Mouse (Mus musculus) hindbrain, postnatal 0 days (tissue): Measurements from ENCODE around the gene Prok1. TPM values are rescaled to one million over a fixed set of nuclear protein-coding genes. Genes with fewer than 3 reads are reported as not detected.

Experiments
- ATAC-seq: fragments of 200-750 bp; cut with Nextera tagmentation; 2 replicates; pipeline ENCODE4 v1.8.0; 2017; ENCODE audit warnings: mild to moderate bottlenecking, moderate TSS enrichment, moderate library complexity
- DNase-seq: peaks from one replicate; pipeline ENCODE4 v3.0.0-alpha.2; 2015; ENCODE audit warnings: low spot score
- H3K27ac ChIP-seq: fragments of 300-500 bp; sonication (generic); 2 replicates; pipeline ENCODE4 v1.5.1; 2014; ENCODE audit warnings: mild to moderate bottlenecking
- H3K27me3 ChIP-seq: fragments of 300-500 bp; sonication (generic); 2 replicates; pipeline ENCODE4 v1.6.1; 2014; ENCODE audit warnings: low read length, mixed read lengths; ENCODE audit not compliant: insufficient read depth
- H3K36me3 ChIP-seq: fragments of 300-500 bp; sonication (generic); 2 replicates; pipeline ENCODE4 v1.6.1; 2014; ENCODE audit warnings: low read length, mixed read lengths; ENCODE audit not compliant: insufficient read depth
- H3K4me1 ChIP-seq: fragments of 300-500 bp; sonication (generic); 2 replicates; pipeline ENCODE4 v1.6.1; 2014; ENCODE audit warnings: antibody characterized with exemption, low read length, mixed read lengths; ENCODE audit not compliant: insufficient read depth
- H3K4me2 ChIP-seq: fragments of 300-500 bp; sonication (generic); 2 replicates; pipeline ENCODE4 v1.6.1; 2014; ENCODE audit warnings: low read depth, mild to moderate bottlenecking, low read length, moderate library complexity, mixed read lengths
- H3K4me3 ChIP-seq: fragments of 300-500 bp; sonication (generic); 2 replicates; pipeline ENCODE4 v1.5.1; 2014; ENCODE audit warnings: low read length
- H3K9ac ChIP-seq: fragments of 300-500 bp; sonication (generic); replicated peaks from 2 replicates; pipeline ENCODE4 v1.6.1; 2014; ENCODE audit warnings: mild to moderate bottlenecking, low read length, moderate library complexity, mixed read lengths
- H3K9me3 ChIP-seq: fragments of 300-500 bp; sonication (generic); 2 replicates; pipeline ENCODE4 v1.6.1; 2016; ENCODE audit warnings: low read length, mixed read lengths
- CTCF ChIP-seq: IDR thresholded peaks from 2 replicates; pipeline ENCODE4 v1.5.1; 2016; ENCODE audit warnings: antibody characterized with exemption, control low read depth, low read depth
- WGBS: fragments of 180-500 bp; shearing (Covaris S2); extraction: QIAGEN DNeasy Blood & Tissue Kit; methylation state at CpG from one replicate; pipeline ENCODE4 v1.1.7; 2014; 5-methylcytosine and 5-hydroxymethylcytosine counted together
- polyA plus RNA-seq: library from polyadenylated mRNA; unstranded; fragments of >200 nt; fragmentation: Nextera tagmentation; extraction: Ambion mirVana; gene quantifications from 2 replicates; pipeline ENCODE4 v1.2.1, GENCODE M21; 2015
- total RNA-seq: library from RNA; depleted of rRNA; stranded (reverse); fragments of >200 nt; gene quantifications from 2 replicates; pipeline ENCODE4 v1.2.3, GENCODE M21; 2014

Gene Prok1
- total and polyA plus RNA-seq, 2 experiments from 2014 or later: 0.19 to 0.26 TPM

GRCm38 (mm10) chr3:107229221-107229620 is 10.3 kb downstream of the Prok1 start:
- Histone ChIP-seq H3K4me3 (no peak overlapping the region), H3K9me3 (no peaks in the 10 kb centered on the region), H3K27me3 (no peaks in the 10 kb centered on the region), H3K9ac (no peak overlapping the region), H3K4me1 (no peaks in the 10 kb centered on the region), H3K36me3 (no peaks in the 10 kb centered on the region), H3K27ac (no peak overlapping the region), H3K4me2 (no peak overlapping the region)
- ATAC-seq (no peak), DNase-seq (no peak)
- TF ChIP-seq CTCF: no peak
- WGBS: 80% methylated on average over 5 of the region's 5 CpGs

- 91% methylated on average over 5 of the region's 5 CpGs for WGBS
- no peak for ATAC-seq
These were observed 13.7 kb downstream of the Prok1 start for GRCm38 (mm10) chr3:107225820-107226219.

GRCm38 (mm10) chr3:107223230-107223629 is 16.3 kb downstream of the Prok1 start:
- DNase-seq (no peak), ATAC-seq (no peak)
- Histone ChIP-seq H3K27ac (no peak overlapping the region), H3K9me3 (no peaks in the 10 kb centered on the region), H3K9ac (no peak overlapping the region), H3K4me3 (no peak overlapping the region), H3K36me3 (no peaks in the 10 kb centered on the region), H3K4me2 (no peak overlapping the region), H3K27me3 (no peaks in the 10 kb centered on the region), H3K4me1 (no peaks in the 10 kb centered on the region)
- no peak for TF ChIP-seq CTCF
- 83% methylated on average over 1 of the region's 1 CpGs for WGBS

More at GRCm38 (mm10) chr3:107225820-107226219, 13.7 kb downstream of the Prok1 start:
- H3K4me2 ChIP-seq: no peak overlapping the region
- H3K27me3 ChIP-seq: no peaks in the 10 kb centered on the region
- TF ChIP-seq CTCF: no peak
- H3K4me3 ChIP-seq: no peak overlapping the region
- no peaks in the 10 kb centered on the region for H3K36me3 ChIP-seq
- no peaks in the 10 kb centered on the region for H3K4me1 ChIP-seq
- no peak overlapping the region for H3K9ac ChIP-seq
- no peak overlapping the region for H3K27ac ChIP-seq
- DNase-seq: no peak
- no peaks in the 10 kb centered on the region for H3K9me3 ChIP-seq

- no peak within 1 kb of the TSS for H3K4me2 ChIP-seq
- H3K36me3 ChIP-seq: no peaks in the 10 kb centered on the region
- no peaks in the 10 kb centered on the region for H3K4me1 ChIP-seq
- no peak for ATAC-seq
- H3K9ac ChIP-seq: no peak within 1 kb of the TSS
- no peaks in the 10 kb centered on the region for H3K27me3 ChIP-seq
- TF ChIP-seq CTCF: no peak
- H3K27ac ChIP-seq: no peak within 1 kb of the TSS
- no peak for DNase-seq
- H3K9me3 ChIP-seq: no peaks in the 10 kb centered on the region
- 89% methylated on average over 10 of the region's 10 CpGs for WGBS
- H3K4me3 ChIP-seq: no peak within 1 kb of the TSS
These were observed 17.9 kb downstream of the Prok1 start, which contains the start of gene Cym for GRCm38 (mm10) chr3:107221608-107222007. Gene Cym, minus strand, starts transcription at chr3:107221732.

- H3K27ac ChIP-seq: no peak overlapping the region
- no peaks in the 10 kb centered on the region for H3K4me1 ChIP-seq
- no peak overlapping the region for H3K9ac ChIP-seq
- no peak overlapping the region for H3K4me3 ChIP-seq
- H3K9me3 ChIP-seq: no peaks in the 10 kb centered on the region
- no peaks in the 10 kb centered on the region for H3K36me3 ChIP-seq
- H3K27me3 ChIP-seq: no peaks in the 10 kb centered on the region
- DNase-seq (no peak), ATAC-seq (no peak)
- 90% methylated on average over 7 of the region's 7 CpGs for WGBS
- no peak for TF ChIP-seq CTCF
- no peak overlapping the region for H3K4me2 ChIP-seq
These were observed 20.9 kb downstream of the Prok1 start for GRCm38 (mm10) chr3:107218572-107218971.

- no peak overlapping the region for H3K9ac ChIP-seq
- H3K27ac ChIP-seq: no peak overlapping the region
- no peaks in the 10 kb centered on the region for H3K4me1 ChIP-seq
- H3K4me2 ChIP-seq: no peak overlapping the region
- H3K36me3 ChIP-seq: no peaks in the 10 kb centered on the region
- H3K9me3 ChIP-seq: no peaks in the 10 kb centered on the region
- no peaks in the 10 kb centered on the region for H3K27me3 ChIP-seq
- no peak overlapping the region for H3K4me3 ChIP-seq
- no peak for ATAC-seq
- 88% methylated on average over 3 of the region's 3 CpGs for WGBS
- no peak for DNase-seq
- TF ChIP-seq CTCF: no peak
These were observed 22.4 kb downstream of the Prok1 start for GRCm38 (mm10) chr3:107217101-107217480.

GRCm38 (mm10) chr3:107216400-107217100 is 23.0 kb downstream of the Prok1 start:
- ATAC-seq: no peak
- no peaks in the 10 kb centered on the region for H3K4me1 ChIP-seq
- WGBS: 70% methylated on average over 8 of the region's 8 CpGs
- no peak for DNase-seq
- H3K9me3 ChIP-seq: no peaks in the 10 kb centered on the region
- H3K27me3 ChIP-seq: no peaks in the 10 kb centered on the region
- H3K9ac ChIP-seq: no peak overlapping the region
- no peak overlapping the region for H3K4me3 ChIP-seq
- no peaks in the 10 kb centered on the region for H3K36me3 ChIP-seq
- no peak for TF ChIP-seq CTCF
- no peak overlapping the region for H3K27ac ChIP-seq
- H3K4me2 ChIP-seq: no peak overlapping the region
